Mouse (Mus musculus): Measurements from ENCODE around the gene Trpc7. TPM values are rescaled to one million over a fixed set of nuclear protein-coding genes. Genes with fewer than 3 reads are reported as not detected.

Trpc7 gene
- polyA plus RNA-seq, 1 experiment from 2014 or later, result 0.08 TPM

- no peak overlapping the region for H3K9ac ChIP-seq
- no peaks in the 10 kb centered on the region for H3K9me3 ChIP-seq (replicated peaks)
- no peak overlapping the region for H3K27ac ChIP-seq (ENCODE audit: poor library complexity, severe bottlenecking)
- no peak overlapping the region for H3K4me3 ChIP-seq
- 85% methylated on average over 3 of the region's 3 CpGs for WGBS
- no peak for ATAC-seq (ENCODE audit: insufficient number of reproducible peaks, low FRiP score)
- peaks cover 18% of the 10 kb centered on the region for H3K4me1 ChIP-seq (replicated peaks)
- H3K36me3 ChIP-seq, result no peaks in the 10 kb centered on the region
- H3K27me3 ChIP-seq (replicated peaks), result 0 out of 2 replicates have a peak, but pooled peaks cover 6% of the 10 kb centered on the region
- no peak overlapping the region for H3K4me2 ChIP-seq
These were observed 102.9 kb downstream of the Trpc7 start for GRCm38 (mm10) chr13:56792844-56793243.

- H3K4me1 ChIP-seq (replicated peaks), result peaks cover 15% of the 10 kb centered on the region
- H3K4me2 ChIP-seq, result no peak overlapping the region
- 88% methylated on average over 3 of the region's 3 CpGs for WGBS
- ATAC-seq (ENCODE audit: insufficient number of reproducible peaks, low FRiP score), result no peak
- H3K9ac ChIP-seq, result no peak overlapping the region
- no peak overlapping the region for H3K4me3 ChIP-seq
- H3K36me3 ChIP-seq, result no peaks in the 10 kb centered on the region
- H3K27ac ChIP-seq (ENCODE audit: poor library complexity, severe bottlenecking), result no peak overlapping the region
- H3K27me3 ChIP-seq (replicated peaks), result 0 out of 2 replicates have a peak, but pooled peaks cover 6% of the 10 kb centered on the region
- no peaks in the 10 kb centered on the region for H3K9me3 ChIP-seq (replicated peaks)
These were observed 105.1 kb downstream of the Trpc7 start for GRCm38 (mm10) chr13:56790683-56791082.

- Histone ChIP-seq H3K4me3 (no peak overlapping the region), H3K9ac (no peak overlapping the region), H3K4me1 (replicated peaks) (peaks cover 27% of the 10 kb centered on the region), H3K36me3 (no peaks in the 10 kb centered on the region), H3K4me2 (no peak overlapping the region), H3K27me3 (replicated peaks) (0 out of 2 replicates have a peak, but pooled peaks cover 3% of the 10 kb centered on the region), H3K9me3 (replicated peaks) (no peaks in the 10 kb centered on the region; the same call in 1 of the 2 replicates), H3K27ac (ENCODE audit: poor library complexity, severe bottlenecking) (no peak overlapping the region)
- no peak for ATAC-seq (ENCODE audit: insufficient number of reproducible peaks, low FRiP score)
- 89% methylated on average over 1 of the region's 1 CpGs for WGBS
These were observed 113.2 kb downstream of the Trpc7 start for GRCm38 (mm10) chr13:56782621-56783020.

GRCm38 (mm10) chr13:56781697-56782096, 114.1 kb downstream of the Trpc7 start:
- Histone ChIP-seq H3K27me3 (replicated peaks) (0 out of 2 replicates have a peak, but pooled peaks cover 3% of the 10 kb centered on the region), H3K9ac (no peak overlapping the region), H3K27ac (ENCODE audit: poor library complexity, severe bottlenecking) (no peak overlapping the region), H3K36me3 (no peaks in the 10 kb centered on the region), H3K4me2 (no peak overlapping the region), H3K9me3 (replicated peaks) (no peaks in the 10 kb centered on the region; the same call in 1 of the 2 replicates), H3K4me1 (replicated peaks) (peaks cover 36% of the 10 kb centered on the region), H3K4me3 (no peak overlapping the region)
- no peak for ATAC-seq (ENCODE audit: insufficient number of reproducible peaks, low FRiP score)
- WGBS, result 79% methylated on average over 3 of the region's 3 CpGs

- Histone ChIP-seq H3K9ac (no peak overlapping the region), H3K4me1 (replicated peaks) (peaks cover 44% of the 10 kb centered on the region), H3K9me3 (replicated peaks) (no peaks in the 10 kb centered on the region; the same call in 1 of the 2 replicates), H3K4me3 (no peak overlapping the region), H3K27me3 (replicated peaks) (0 out of 2 replicates have a peak, but pooled peaks cover 3% of the 10 kb centered on the region), H3K4me2 (no peak overlapping the region), H3K36me3 (no peaks in the 10 kb centered on the region), H3K27ac (ENCODE audit: poor library complexity, severe bottlenecking) (no peak overlapping the region)
- 50% methylated on average over 13 of the region's 13 CpGs for WGBS
- no peak for ATAC-seq (ENCODE audit: insufficient number of reproducible peaks, low FRiP score)
These were observed 114.9 kb downstream of the Trpc7 start for GRCm38 (mm10) chr13:56780746-56781469.

GRCm38 (mm10) chr13:56774304-56774703, 121.5 kb downstream of the Trpc7 start:
- Histone ChIP-seq H3K4me1 (replicated peaks) (peaks cover 49% of the 10 kb centered on the region), H3K9ac (no peak overlapping the region), H3K4me2 (no peak overlapping the region), H3K27ac (ENCODE audit: poor library complexity, severe bottlenecking) (no peak overlapping the region), H3K4me3 (no peak overlapping the region), H3K36me3 (no peaks in the 10 kb centered on the region), H3K27me3 (replicated peaks) (no peaks in the 10 kb centered on the region), H3K9me3 (replicated peaks) (peaks cover 4% of the 10 kb centered on the region; the same call in 1 of the 2 replicates)
- ATAC-seq (ENCODE audit: insufficient number of reproducible peaks, low FRiP score), result no peak
- WGBS, result 53% methylated on average over 5 of the region's 5 CpGs

- H3K4me2 ChIP-seq, result no peak overlapping the region
- no peaks in the 10 kb centered on the region for H3K27me3 ChIP-seq (replicated peaks)
- 51% methylated on average over 14 of the region's 14 CpGs for WGBS
- H3K27ac ChIP-seq (ENCODE audit: poor library complexity, severe bottlenecking), result no peak overlapping the region
- no peak overlapping the region for H3K9ac ChIP-seq
- H3K9me3 ChIP-seq (replicated peaks), result peaks cover 4% of the 10 kb centered on the region; the same call in 1 of the 2 replicates
- H3K4me3 ChIP-seq, result no peak overlapping the region
- no peaks in the 10 kb centered on the region for H3K36me3 ChIP-seq
- no peak for ATAC-seq (ENCODE audit: insufficient number of reproducible peaks, low FRiP score)
- H3K4me1 ChIP-seq (replicated peaks), result peaks cover 44% of the 10 kb centered on the region
These were observed 122.4 kb downstream of the Trpc7 start for GRCm38 (mm10) chr13:56773262-56773870.

- no peaks in the 10 kb centered on the region for H3K36me3 ChIP-seq
- peaks cover 43% of the 10 kb centered on the region for H3K4me1 ChIP-seq (replicated peaks)
- no peak overlapping the region for H3K4me2 ChIP-seq
- H3K9ac ChIP-seq, result no peak overlapping the region
- no peak overlapping the region for H3K4me3 ChIP-seq
- peaks cover 4% of the 10 kb centered on the region; the same call in 1 of the 2 replicates for H3K9me3 ChIP-seq (replicated peaks)
- ATAC-seq (ENCODE audit: insufficient number of reproducible peaks, low FRiP score), result no peak
- WGBS, result 43% methylated on average over 3 of the region's 3 CpGs
- no peak overlapping the region for H3K27ac ChIP-seq (ENCODE audit: poor library complexity, severe bottlenecking)
- H3K27me3 ChIP-seq (replicated peaks), result no peaks in the 10 kb centered on the region
These were observed 123.2 kb downstream of the Trpc7 start for GRCm38 (mm10) chr13:56772592-56772991.

- H3K27ac ChIP-seq (ENCODE audit: poor library complexity, severe bottlenecking), result no peak overlapping the region
- no peak overlapping the region for H3K9ac ChIP-seq
- no peak overlapping the region for H3K4me3 ChIP-seq
- WGBS, result 65% methylated on average over 5 of the region's 5 CpGs
- ATAC-seq (ENCODE audit: insufficient number of reproducible peaks, low FRiP score), result no peak
- peaks cover 4% of the 10 kb centered on the region; the same call in 1 of the 2 replicates for H3K9me3 ChIP-seq (replicated peaks)
- H3K27me3 ChIP-seq (replicated peaks), result no peaks in the 10 kb centered on the region
- no peak overlapping the region for H3K4me2 ChIP-seq
- peaks cover 37% of the 10 kb centered on the region for H3K4me1 ChIP-seq (replicated peaks)
- no peaks in the 10 kb centered on the region for H3K36me3 ChIP-seq
These were observed 125.0 kb downstream of the Trpc7 start for GRCm38 (mm10) chr13:56770786-56771185.

- no peak overlapping the region for H3K27ac ChIP-seq (ENCODE audit: poor library complexity, severe bottlenecking)
- H3K4me2 ChIP-seq, result no peak overlapping the region
- WGBS, result 51% methylated on average over 1 of the region's 1 CpGs
- H3K9ac ChIP-seq, result no peak overlapping the region
- H3K36me3 ChIP-seq, result no peaks in the 10 kb centered on the region
- no peak for ATAC-seq (ENCODE audit: insufficient number of reproducible peaks, low FRiP score)
- peaks cover 4% of the 10 kb centered on the region; the same call in 1 of the 2 replicates for H3K9me3 ChIP-seq (replicated peaks)
- no peak overlapping the region for H3K4me3 ChIP-seq
- no peaks in the 10 kb centered on the region for H3K27me3 ChIP-seq (replicated peaks)
- peaks cover 41% of the 10 kb centered on the region for H3K4me1 ChIP-seq (replicated peaks)
These were observed 125.6 kb downstream of the Trpc7 start for GRCm38 (mm10) chr13:56770136-56770578.

GRCm38 (mm10) chr13:56769431-56769830, 126.4 kb downstream of the Trpc7 start:
- Histone ChIP-seq H3K27ac (ENCODE audit: poor library complexity, severe bottlenecking) (no peak overlapping the region), H3K4me2 (no peak overlapping the region), H3K9ac (no peak overlapping the region), H3K4me1 (replicated peaks) (peaks cover 46% of the 10 kb centered on the region), H3K27me3 (replicated peaks) (no peaks in the 10 kb centered on the region), H3K36me3 (no peaks in the 10 kb centered on the region), H3K4me3 (no peak overlapping the region), H3K9me3 (replicated peaks) (peaks cover 4% of the 10 kb centered on the region; the same call in 1 of the 2 replicates)
- no peak for ATAC-seq (ENCODE audit: insufficient number of reproducible peaks, low FRiP score)
- WGBS, result 24% methylated on average over 4 of the region's 4 CpGs
